Mouse (Mus musculus) spleen, adult 2 months (tissue): Measurements from ENCODE around the gene Gadd45g.

Source experiments
- CTCF ChIP-seq: fragments of 200-500 bp; IDR thresholded peaks from 2 replicates; pipeline ENCODE4 v1.5.1; 2011; ENCODE audit warnings: mild to moderate bottlenecking, inconsistent platforms; ENCODE audit not compliant: insufficient read depth, insufficient read length, insufficient replicate concordance; ENCODE audit errors: extremely low read depth
- POLR2A ChIP-seq: fragments of 200-500 bp; IDR thresholded peaks from 2 replicates; pipeline ENCODE4 v1.6.1; 2011; ENCODE audit warnings: low read depth, low read length, inconsistent platforms

GRCm38 (mm10) chr13:51880019-51880418 lies 33.5 kb downstream of the Gadd45g start:
- TF ChIP-seq CTCF (no peak), POLR2A (no peak)
